Mouse (Mus musculus) hindbrain, postnatal 0 days (tissue): Measurements from ENCODE around the gene 1700001C19Rik. TPM values are rescaled to one million over a fixed set of nuclear protein-coding genes. Genes with fewer than 3 reads are reported as not detected.
A peak's percentile ranks its signal among the peaks of the same experiment; 100 is the strongest.

Experiments used
- ATAC-seq: fragments of 200-750 bp; cut with Nextera tagmentation; 2 replicates; pipeline ENCODE4 v1.8.0; 2017; ENCODE audit warnings: mild to moderate bottlenecking, moderate TSS enrichment, moderate library complexity
- DNase-seq: peaks from one replicate; pipeline ENCODE4 v3.0.0-alpha.2; 2015; ENCODE audit warnings: low spot score
- H3K27ac ChIP-seq: fragments of 300-500 bp; sonication (generic); 2 replicates; pipeline ENCODE4 v1.5.1; 2014; ENCODE audit warnings: mild to moderate bottlenecking
- H3K27me3 ChIP-seq: fragments of 300-500 bp; sonication (generic); 2 replicates; pipeline ENCODE4 v1.6.1; 2014; ENCODE audit warnings: low read length, mixed read lengths; ENCODE audit not compliant: insufficient read depth
- H3K36me3 ChIP-seq: fragments of 300-500 bp; sonication (generic); 2 replicates; pipeline ENCODE4 v1.6.1; 2014; ENCODE audit warnings: low read length, mixed read lengths; ENCODE audit not compliant: insufficient read depth
- H3K4me1 ChIP-seq: fragments of 300-500 bp; sonication (generic); 2 replicates; pipeline ENCODE4 v1.6.1; 2014; ENCODE audit warnings: antibody characterized with exemption, low read length, mixed read lengths; ENCODE audit not compliant: insufficient read depth
- H3K4me2 ChIP-seq: fragments of 300-500 bp; sonication (generic); 2 replicates; pipeline ENCODE4 v1.6.1; 2014; ENCODE audit warnings: low read depth, mild to moderate bottlenecking, low read length, moderate library complexity, mixed read lengths
- H3K4me3 ChIP-seq: fragments of 300-500 bp; sonication (generic); 2 replicates; pipeline ENCODE4 v1.5.1; 2014; ENCODE audit warnings: low read length
- H3K9ac ChIP-seq: fragments of 300-500 bp; sonication (generic); replicated peaks from 2 replicates; pipeline ENCODE4 v1.6.1; 2014; ENCODE audit warnings: mild to moderate bottlenecking, low read length, moderate library complexity, mixed read lengths
- H3K9me3 ChIP-seq: fragments of 300-500 bp; sonication (generic); 2 replicates; pipeline ENCODE4 v1.6.1; 2016; ENCODE audit warnings: low read length, mixed read lengths
- CTCF ChIP-seq: IDR thresholded peaks from 2 replicates; pipeline ENCODE4 v1.5.1; 2016; ENCODE audit warnings: antibody characterized with exemption, control low read depth, low read depth
- WGBS: fragments of 180-500 bp; shearing (Covaris S2); extraction: QIAGEN DNeasy Blood & Tissue Kit; methylation state at CpG from one replicate; pipeline ENCODE4 v1.1.7; 2014; 5-methylcytosine and 5-hydroxymethylcytosine counted together
- polyA plus RNA-seq: library from polyadenylated mRNA; unstranded; fragments of >200 nt; fragmentation: Nextera tagmentation; extraction: Ambion mirVana; gene quantifications from 2 replicates; pipeline ENCODE4 v1.2.1, GENCODE M21; 2015
- total RNA-seq: library from RNA; depleted of rRNA; stranded (reverse); fragments of >200 nt; gene quantifications from 2 replicates; pipeline ENCODE4 v1.2.3, GENCODE M21; 2014

The 1700001C19Rik gene
- total and polyA plus RNA-seq, 2 experiments from 2014 or later = 0.45 to 1.7 TPM

- Histone ChIP-seq H3K27me3 (no peaks in the 10 kb centered on the region), H3K27ac (no peak overlapping the region), H3K4me1 (no peaks in the 10 kb centered on the region), H3K9ac (no peak overlapping the region), H3K9me3 (no peaks in the 10 kb centered on the region), H3K36me3 (no peaks in the 10 kb centered on the region), H3K4me2 (no peak overlapping the region), H3K4me3 (no peak overlapping the region)
- ATAC-seq = no peak
- no peak for DNase-seq
- TF ChIP-seq CTCF = no peak
- WGBS = 85% methylated on average over 11 of the region's 11 CpGs
Measured at GRCm38 (mm10) chr17:47446561-47446960, 9.4 kb upstream of the 1700001C19Rik start.

- H3K36me3 ChIP-seq = no peaks in the 10 kb centered on the region
- H3K9me3 ChIP-seq = no peaks in the 10 kb centered on the region
- WGBS = 75% methylated on average over 9 of the region's 9 CpGs
- H3K4me2 ChIP-seq = no peak overlapping the region
- ATAC-seq = no peak
- H3K27me3 ChIP-seq = no peaks in the 10 kb centered on the region
- TF ChIP-seq CTCF = no peak
- H3K4me3 ChIP-seq = no peak overlapping the region
- no peak for DNase-seq
- H3K27ac ChIP-seq = no peak overlapping the region
- no peaks in the 10 kb centered on the region for H3K4me1 ChIP-seq
- no peak overlapping the region for H3K9ac ChIP-seq
Measured at GRCm38 (mm10) chr17:47446025-47446424, 8.8 kb upstream of the 1700001C19Rik start.

- H3K4me2 ChIP-seq = no peak overlapping the region
- H3K36me3 ChIP-seq = no peaks in the 10 kb centered on the region
- no peaks in the 10 kb centered on the region for H3K4me1 ChIP-seq
- no peak for TF ChIP-seq CTCF
- H3K9me3 ChIP-seq = no peaks in the 10 kb centered on the region
- no peak overlapping the region for H3K27ac ChIP-seq
- H3K27me3 ChIP-seq = no peaks in the 10 kb centered on the region
- WGBS = 70% methylated on average over 11 of the region's 11 CpGs
- no peak overlapping the region for H3K4me3 ChIP-seq
- H3K9ac ChIP-seq = no peak overlapping the region
- DNase-seq = no peak
- ATAC-seq = no peak
Measured at GRCm38 (mm10) chr17:47445518-47445917, 8.3 kb upstream of the 1700001C19Rik start.

GRCm38 (mm10) chr17:47444113-47444512 lies 6.9 kb upstream of the 1700001C19Rik start:
- H3K4me2 ChIP-seq = no peak overlapping the region
- DNase-seq = no peak
- TF ChIP-seq CTCF = no peak
- no peak overlapping the region for H3K4me3 ChIP-seq
- H3K27ac ChIP-seq = no peak overlapping the region
- no peaks in the 10 kb centered on the region for H3K4me1 ChIP-seq
- H3K27me3 ChIP-seq = no peaks in the 10 kb centered on the region
- H3K9me3 ChIP-seq = no peaks in the 10 kb centered on the region
- H3K9ac ChIP-seq = no peak overlapping the region
- H3K36me3 ChIP-seq = no peaks in the 10 kb centered on the region
- 77% methylated on average over 6 of the region's 6 CpGs for WGBS
- no peak for ATAC-seq

GRCm38 (mm10) chr17:47442271-47442670 lies 5.1 kb upstream of the 1700001C19Rik start:
- Histone ChIP-seq H3K27me3 (peaks cover 8% of the 10 kb centered on the region), H3K27ac (no peak overlapping the region), H3K9me3 (no peaks in the 10 kb centered on the region), H3K9ac (no peak overlapping the region), H3K4me2 (no peak overlapping the region), H3K36me3 (no peaks in the 10 kb centered on the region), H3K4me3 (no peak overlapping the region), H3K4me1 (no peaks in the 10 kb centered on the region)
- no peak for TF ChIP-seq CTCF
- ATAC-seq = no peak
- DNase-seq = no peak
- 80% methylated on average over 3 of the region's 3 CpGs for WGBS

GRCm38 (mm10) chr17:47441296-47442051 lies 4.3 kb upstream of the 1700001C19Rik start:
- WGBS = 73% methylated on average over 19 of the region's 19 CpGs
- no peak for ATAC-seq
- no peak for TF ChIP-seq CTCF
- H3K9me3 ChIP-seq = no peaks in the 10 kb centered on the region
- peaks cover 5% of the 10 kb centered on the region; the same call in 1 of the 2 replicates for H3K4me1 ChIP-seq
- peaks cover 8% of the 10 kb centered on the region for H3K27me3 ChIP-seq
- no peak overlapping the region for H3K9ac ChIP-seq
- no peak overlapping the region for H3K4me3 ChIP-seq
- H3K4me2 ChIP-seq = no peak overlapping the region
- DNase-seq = no peak
- H3K27ac ChIP-seq = no peak overlapping the region
- no peaks in the 10 kb centered on the region for H3K36me3 ChIP-seq

GRCm38 (mm10) chr17:47440359-47440890 lies 3.2 kb upstream of the 1700001C19Rik start:
- Histone ChIP-seq H3K4me3 (no peak overlapping the region), H3K36me3 (no peaks in the 10 kb centered on the region), H3K9me3 (no peaks in the 10 kb centered on the region), H3K27ac (peak overlapping the region; percentile 32; the same call in 1 of the 2 replicates), H3K4me1 (peaks cover 6% of the 10 kb centered on the region; the same call in 1 of the 2 replicates), H3K4me2 (no peak overlapping the region), H3K27me3 (peaks cover 8% of the 10 kb centered on the region), H3K9ac (no peak overlapping the region)
- WGBS = 12% methylated on average over 9 of the region's 9 CpGs
- DNase-seq = peak; percentile 28
- no peak for TF ChIP-seq CTCF
- ATAC-seq = peak; percentile 52; the same call in 1 of the 2 replicates
